Mouse (Mus musculus) CD4-positive, CD25-positive, alpha-beta regulatory T cell, adult 4 months (primary cell): ENCODE results near the gene Orc1. TPM values are rescaled to one million over a fixed set of nuclear protein-coding genes. Genes with fewer than 3 reads are reported as not detected.

ENCODE experiments used
- ATAC-seq: one replicate; pipeline ENCODE4 v1.8.0; 2017
- polyA plus RNA-seq, 2 experiments: library from polyadenylated mRNA; unstranded; fragments of 100-300 nt; shearing (Covaris generic); gene quantifications; one replicate each; pipeline ENCODE4 v1.2.1; 2017

The Orc1 gene
- polyA plus RNA-seq, 2 experiments from 2014 or later, result 2.7 to 3.0 TPM

DNA sequence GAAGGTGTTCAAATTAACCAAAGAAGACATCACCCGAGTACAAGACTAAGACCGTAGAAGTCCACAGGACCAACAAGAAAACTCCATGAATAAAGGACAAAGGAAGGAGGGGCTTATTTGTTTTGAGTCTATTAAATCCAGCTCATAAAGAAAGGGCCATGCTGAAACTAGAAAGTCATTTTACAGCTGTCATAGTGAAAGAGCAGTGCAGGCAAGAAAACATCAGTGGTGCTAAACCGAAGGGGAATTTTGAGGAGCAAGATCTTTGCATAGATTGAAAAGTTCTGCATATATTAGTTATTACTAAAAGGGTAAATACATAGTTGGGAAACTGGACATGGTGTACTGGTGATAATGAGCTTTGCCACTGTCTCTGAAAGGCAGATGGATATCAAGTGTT is 58.5 kb downstream of the Orc1 start:
- ATAC-seq, result peak; percentile 73

- peak; percentile 85 for ATAC-seq
Measured at GRCm38 (mm10) chr4:108638752-108639151, 59.5 kb downstream of the Orc1 start.

GRCm38 (mm10) chr4:108664407-108664806 is 85.2 kb downstream of the Orc1 start:
- no peak for ATAC-seq

Other genes with a start within 250 kb of the Orc1 start
- gene Shisal2a, start 196.1 kb upstream of the Orc1 start, polyA plus RNA-seq, result not detected
- 1 to 10 TPM; 4.4 to 5.1 TPM for gene Gpx7, start 172.5 kb upstream of the Orc1 start, polyA plus RNA-seq
- 10 to 100 TPM; 81.5 to 96.5 TPM for gene Tut4, start 120.0 kb upstream of the Orc1 start, polyA plus RNA-seq
- 10 to 100 TPM; 64.6 to 64.9 TPM for gene Prpf38a, start 87 bp upstream of the Orc1 start, polyA plus RNA-seq
- gene Cc2d1b, start 40.5 kb downstream of the Orc1 start, polyA plus RNA-seq, result 10 to 100 TPM; 31.4 to 62.3 TPM
- gene 3110021N24Rik, start 140.2 kb downstream of the Orc1 start, polyA plus RNA-seq, result not detected
- 1 to 10 TPM in 1 of 2 experiments, under 1 TPM in 1; 0.87 to 1.6 TPM for gene Zfyve9, start 201.4 kb downstream of the Orc1 start, polyA plus RNA-seq